Mouse (Mus musculus) G1E-ER4 (cell line): Measurements from ENCODE around the gene Pax4. TPM values are rescaled to one million over a fixed set of nuclear protein-coding genes. Genes with fewer than 3 reads are reported as not detected.

ENCODE experiments used
- GATA1 ChIP-seq: IDR thresholded peaks from one replicate; pipeline ENCODE4 v1.8.0; 2012; ENCODE audit warnings: low read length, inconsistent platforms
- polyA plus RNA-seq: library from polyadenylated mRNA; stranded (reverse); fragments of >175 nt; gene quantifications from 2 replicates; pipeline ENCODE4 v1.2.3, GENCODE M21; 2012

Pax4 gene
- polyA plus RNA-seq, result not detected in 2 replicates

DNA sequence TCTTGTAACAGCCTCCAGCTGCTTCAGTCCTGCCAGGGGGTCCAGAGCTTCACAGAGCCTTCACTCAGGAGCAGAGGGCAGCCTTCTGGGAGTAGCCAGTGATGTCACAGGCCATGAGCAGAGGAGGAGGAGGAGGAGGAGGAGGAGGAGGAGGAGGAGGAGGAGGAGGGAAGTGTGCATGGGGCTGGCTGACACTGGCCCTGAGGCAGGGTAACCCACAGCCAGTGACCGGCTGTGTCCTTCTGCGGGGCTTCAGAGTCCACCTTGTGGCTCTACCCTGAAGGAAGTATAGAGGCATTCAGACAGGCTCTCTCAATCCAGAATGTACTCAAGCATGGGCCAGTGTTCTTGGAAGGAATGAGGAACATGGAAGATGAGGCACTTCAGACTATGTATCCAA lies at the start of gene Pax4:
Gene Pax4 (minus strand): TSS at position 101 of the 400 bp plus-strand sequence.
- no peak for TF ChIP-seq GATA1

DNA sequence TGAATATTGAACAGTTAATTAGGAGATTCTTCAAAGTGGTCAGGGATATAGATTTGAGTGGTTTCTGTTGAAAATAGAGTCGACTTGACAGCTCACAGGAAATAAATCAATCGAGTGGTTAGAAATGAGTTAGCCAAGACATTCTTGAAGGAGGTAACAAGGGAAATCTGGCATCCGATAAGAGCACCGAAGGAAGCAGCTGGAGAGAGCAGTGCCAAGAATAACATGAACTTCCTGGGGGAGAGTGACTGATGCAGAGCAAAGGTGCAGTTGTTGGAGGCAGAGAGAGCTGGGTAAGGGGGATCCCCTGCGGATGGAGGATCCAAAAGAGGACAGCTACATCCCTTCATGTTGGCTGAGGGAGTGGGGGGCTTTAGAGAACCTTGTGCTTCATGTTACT lies 48.7 kb upstream of the Pax4 start:
- no peak for TF ChIP-seq GATA1

DNA sequence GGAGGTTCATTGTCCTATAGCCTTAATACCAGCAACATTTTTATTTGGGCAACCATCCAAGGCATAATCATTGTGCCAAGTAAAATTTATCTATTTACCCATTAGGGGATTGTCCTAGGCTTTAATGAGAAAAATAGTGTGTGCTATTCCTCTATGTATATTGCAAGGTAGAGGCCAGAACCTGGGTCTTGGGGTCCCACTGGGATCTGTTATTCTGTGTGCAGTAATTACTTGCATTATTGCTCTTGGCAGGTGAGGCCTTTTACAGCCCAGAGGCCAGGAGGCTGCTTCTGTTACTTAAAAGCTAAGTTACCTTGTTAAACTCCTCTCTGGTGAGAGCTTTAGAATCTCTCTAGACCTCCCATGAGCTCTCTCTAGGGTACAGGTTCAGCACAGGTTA lies 42.0 kb upstream of the Pax4 start:
- no peak for TF ChIP-seq GATA1

DNA sequence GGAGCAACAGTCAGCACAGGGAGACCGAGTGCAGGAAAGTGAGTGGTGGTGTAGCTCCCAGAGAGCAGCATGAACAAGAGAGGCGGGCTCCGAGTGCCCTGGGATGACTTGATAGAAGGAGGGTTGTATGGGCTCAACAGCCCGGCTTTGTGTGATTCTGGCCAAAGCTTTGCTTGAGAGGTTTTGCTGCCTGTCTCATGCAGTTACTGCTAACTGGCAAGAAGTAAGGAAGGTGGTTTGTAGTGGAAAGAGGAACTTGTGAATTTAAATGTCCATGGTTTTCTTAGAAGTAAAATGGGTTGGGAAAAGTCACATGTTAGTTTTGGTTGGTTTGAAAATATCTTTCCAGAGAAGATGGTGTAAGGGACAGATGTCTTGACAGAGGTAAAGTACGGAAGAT lies 41.5 kb upstream of the Pax4 start:
- TF ChIP-seq GATA1, result no peak

DNA sequence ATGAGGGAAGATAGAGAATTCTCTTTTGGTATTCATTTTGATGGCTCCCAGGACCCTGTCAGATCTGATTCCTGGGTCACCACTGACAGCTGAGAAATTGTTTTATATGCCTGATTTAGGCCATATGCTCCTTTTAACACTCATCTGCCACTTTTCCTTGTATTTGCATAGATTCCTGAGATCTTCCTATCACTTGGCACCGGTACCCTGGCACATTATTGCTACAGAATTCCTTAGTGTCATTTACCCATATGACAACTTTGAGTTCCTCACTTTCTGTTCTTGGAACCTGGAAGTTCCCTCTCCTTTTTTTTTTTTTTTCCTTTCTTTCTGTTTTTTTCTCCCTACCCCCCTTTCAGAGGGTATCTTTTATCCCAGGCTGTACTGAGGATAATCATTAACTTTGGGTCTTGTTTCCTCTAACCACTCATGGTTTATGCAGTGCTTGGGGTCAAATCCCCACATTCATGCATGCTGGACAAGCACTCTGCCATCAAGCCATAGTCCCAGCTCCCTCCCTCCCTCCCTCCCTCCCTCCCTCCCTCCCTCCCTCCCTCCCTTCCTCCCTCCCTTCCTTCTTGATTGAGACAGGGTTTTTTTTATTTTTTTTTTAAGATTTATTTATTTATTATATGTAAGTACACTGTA lies 39.2 kb upstream of the Pax4 start:
- TF ChIP-seq GATA1, result no peak

DNA sequence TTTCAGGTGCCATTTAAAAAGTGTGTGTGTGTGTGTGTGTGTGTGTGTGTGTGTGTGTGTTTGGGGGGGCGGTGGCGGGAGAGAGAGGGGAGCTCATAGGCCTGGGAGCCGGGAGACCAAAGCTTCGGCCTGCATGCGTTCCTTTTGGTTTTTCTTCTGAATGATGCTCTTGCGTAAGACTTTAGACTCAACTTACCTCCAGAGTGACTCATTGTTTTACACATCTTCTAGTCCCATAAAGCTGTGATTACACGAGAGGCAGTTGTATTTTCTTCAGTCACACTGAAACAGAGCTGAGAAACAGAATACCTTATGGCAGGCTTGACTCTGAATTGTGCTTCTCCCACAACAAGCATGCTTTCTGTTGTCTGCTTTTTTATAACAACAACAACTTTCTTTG lies 37.8 kb upstream of the Pax4 start:
- TF ChIP-seq GATA1, result no peak

DNA sequence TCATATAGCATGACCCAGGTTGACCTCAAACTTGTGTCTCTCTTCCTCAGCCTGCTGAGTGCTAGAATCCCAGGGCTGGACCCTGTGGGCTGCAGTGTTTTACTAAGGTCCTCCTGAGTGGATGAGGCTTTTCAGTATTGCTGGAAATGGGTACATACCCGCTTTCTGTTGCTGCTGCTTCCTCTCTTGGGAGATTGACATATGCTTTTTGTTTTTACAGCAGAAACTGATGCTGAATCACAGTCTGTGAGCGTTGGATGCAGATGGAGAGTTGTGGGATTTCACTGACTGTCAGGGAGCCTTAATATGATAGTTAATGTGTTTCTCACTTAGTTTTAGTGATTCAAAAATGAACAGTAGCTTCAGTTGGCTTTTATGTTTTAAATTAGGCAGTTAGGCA lies 37.3 kb upstream of the Pax4 start:
- no peak for TF ChIP-seq GATA1

DNA sequence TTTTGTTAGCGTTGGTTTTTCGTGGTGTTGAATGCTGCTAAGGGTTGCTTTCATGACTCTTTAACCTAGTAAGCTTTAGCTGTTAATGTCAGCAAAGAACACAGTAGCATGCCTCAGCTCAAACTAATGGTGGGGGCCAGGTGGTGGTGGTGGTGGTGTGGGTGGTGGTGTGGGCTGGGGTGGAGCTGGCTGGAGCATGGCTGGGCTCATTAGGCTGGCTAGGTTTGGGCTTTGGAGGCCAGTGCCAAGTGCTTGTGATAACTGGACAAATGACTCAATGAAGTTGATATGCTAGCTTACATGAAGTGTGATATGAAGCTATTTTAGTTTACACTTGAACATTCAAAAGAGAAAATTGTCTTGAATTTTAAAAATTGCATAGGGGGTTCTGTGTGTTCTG lies 36.9 kb upstream of the Pax4 start:
- TF ChIP-seq GATA1, result no peak

DNA sequence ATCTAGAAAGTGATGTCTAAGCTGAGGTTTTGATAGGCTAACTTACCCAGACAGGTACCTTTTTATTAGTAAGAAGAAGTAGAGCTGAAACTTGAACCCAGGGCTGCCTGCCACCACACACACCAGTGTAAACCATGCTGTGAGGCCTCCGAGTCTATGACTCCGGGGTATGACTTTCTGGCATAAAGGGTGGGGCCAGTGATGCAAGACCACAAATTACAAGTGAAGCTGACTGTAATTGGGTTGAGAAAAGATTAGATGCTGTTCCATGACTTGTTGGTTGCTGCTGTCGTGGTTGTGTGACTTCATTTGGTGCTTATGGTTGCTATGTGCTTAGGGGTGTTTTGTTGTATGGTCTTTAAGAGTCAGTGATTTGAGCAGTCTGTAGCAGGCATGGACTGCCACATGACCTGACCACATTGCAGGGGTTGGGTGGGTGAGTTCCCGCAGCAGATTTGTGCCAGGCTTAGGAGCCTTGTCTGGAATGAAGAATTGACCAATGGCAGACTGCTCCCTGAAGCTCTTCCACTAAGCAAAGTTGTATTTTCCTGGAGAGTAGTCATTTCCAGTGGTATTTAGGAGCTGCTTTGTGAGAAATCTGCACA lies 33.7 kb upstream of the Pax4 start:
- TF ChIP-seq GATA1, result no peak

DNA sequence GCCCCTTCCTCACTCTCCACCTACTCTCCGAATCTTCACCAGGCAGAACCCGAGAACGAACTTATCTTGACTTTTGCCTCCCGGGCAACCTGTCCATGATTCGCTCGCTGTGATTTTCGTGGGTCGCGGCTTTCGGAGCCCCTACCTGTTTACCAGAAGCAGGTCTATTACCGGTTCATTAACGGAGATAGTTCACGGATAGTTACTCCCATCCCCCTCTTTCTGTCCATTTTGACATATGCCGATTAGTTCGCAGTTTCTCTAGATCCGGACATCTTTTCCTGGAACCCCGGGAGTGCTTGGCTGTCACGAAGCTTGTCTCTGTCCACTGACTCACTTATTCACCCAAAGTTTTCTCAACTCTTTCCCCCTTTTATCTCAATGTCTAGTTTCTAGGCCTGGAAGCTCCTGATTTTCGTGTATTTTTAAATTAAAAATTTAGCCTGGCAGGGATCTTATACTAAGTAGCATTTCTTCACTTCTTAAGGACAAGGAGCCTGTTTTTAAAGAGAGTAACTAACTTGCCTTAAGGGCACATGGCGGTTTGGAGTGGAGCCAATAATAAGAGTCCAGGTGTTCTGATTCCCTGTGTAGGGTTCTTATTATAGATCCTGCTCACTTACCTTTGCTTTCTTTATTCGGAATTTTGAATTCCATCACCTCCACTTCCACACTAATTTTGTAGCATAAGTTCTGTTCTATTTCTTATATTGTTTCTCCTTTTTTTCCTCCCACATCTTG lies 31.8 kb upstream of the Pax4 start:
- TF ChIP-seq GATA1, result no peak

DNA sequence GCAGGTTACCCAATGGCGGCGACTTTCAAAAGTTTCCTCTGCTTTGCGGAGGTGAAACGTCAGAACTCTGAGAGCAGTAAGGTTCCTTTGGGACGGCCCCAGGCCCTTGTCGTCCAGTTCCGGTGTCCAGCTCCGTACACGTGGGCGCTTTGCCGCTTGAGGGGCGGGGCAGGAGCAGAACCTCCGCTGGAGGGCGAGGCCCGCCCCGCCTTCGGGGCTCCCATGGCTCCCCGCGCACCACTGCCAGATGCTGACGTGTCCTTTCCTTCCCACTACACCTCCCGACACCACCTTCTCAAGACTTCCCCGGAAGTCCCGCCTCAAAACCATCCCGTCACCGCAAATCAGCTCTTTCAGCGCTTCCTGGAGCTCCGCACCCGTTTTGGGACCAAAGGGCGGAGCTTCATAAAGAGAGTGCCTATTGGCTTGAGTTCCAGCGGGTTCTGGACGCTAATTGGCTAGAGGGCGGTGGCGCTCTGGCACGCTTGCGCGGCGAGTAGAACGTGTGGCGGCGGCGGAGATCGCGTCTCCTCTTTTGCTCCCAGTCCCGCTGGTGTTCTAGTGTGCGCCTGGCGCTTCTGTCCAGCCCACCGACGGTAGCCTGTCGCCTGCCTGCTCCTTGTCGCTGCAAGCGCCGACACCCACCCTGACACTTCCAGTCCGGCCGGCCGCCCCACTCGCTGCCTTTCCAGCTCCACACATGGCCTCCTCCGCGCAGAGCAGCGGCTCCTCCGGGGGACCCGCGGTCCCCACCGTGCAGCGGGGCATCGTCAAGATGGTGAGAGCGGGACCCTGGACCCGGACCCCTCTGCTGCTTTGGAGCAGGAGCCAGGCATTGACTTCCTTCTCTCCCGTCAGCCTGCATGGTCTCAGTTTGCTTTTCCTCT lies 31.0 kb upstream of the Pax4 start:
- no peak for TF ChIP-seq GATA1

DNA sequence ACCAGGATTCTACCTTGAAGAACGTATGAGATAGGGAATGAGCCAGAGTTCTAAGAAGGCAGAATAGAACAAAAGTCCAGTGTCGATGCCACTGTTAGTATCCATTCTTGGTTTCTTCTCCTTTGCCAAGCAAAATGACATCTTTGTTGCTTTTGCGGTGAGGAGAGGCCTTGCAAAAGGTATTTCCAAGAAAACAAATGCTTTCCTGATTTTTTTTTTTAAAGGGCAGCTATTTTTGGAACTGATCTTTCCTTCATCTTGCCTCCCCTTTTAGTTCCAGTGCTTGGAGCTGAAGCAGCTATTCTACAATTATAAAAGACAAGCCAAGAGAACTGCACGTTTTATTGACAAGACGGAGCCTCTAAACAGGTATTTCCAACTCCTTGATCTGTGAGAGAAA lies 25.7 kb upstream of the Pax4 start, which contains the start of gene Snd1:
Gene Snd1 (plus strand): TSS at position 301 of the 400 bp plus-strand sequence.
- no peak for TF ChIP-seq GATA1

DNA sequence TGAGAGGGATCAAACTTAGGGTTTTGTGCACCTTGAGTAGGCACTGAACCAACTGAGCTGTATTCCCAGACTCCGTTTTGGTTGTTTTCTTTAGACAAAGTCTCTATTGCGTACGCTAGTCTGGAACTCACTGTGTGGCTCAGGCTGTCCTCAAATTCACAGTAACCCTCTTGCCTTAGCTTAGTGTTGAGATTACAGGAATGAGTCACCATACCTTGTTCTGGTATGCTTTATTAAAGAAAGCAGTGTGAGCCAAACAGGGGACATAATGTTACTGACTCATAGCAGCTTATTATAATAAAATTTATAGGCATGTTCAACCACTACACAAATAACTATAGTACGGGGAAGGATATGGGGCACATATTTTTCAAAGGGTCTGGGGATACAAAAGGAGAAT lies 25.1 kb upstream of the Pax4 start:
- TF ChIP-seq GATA1, result no peak

DNA sequence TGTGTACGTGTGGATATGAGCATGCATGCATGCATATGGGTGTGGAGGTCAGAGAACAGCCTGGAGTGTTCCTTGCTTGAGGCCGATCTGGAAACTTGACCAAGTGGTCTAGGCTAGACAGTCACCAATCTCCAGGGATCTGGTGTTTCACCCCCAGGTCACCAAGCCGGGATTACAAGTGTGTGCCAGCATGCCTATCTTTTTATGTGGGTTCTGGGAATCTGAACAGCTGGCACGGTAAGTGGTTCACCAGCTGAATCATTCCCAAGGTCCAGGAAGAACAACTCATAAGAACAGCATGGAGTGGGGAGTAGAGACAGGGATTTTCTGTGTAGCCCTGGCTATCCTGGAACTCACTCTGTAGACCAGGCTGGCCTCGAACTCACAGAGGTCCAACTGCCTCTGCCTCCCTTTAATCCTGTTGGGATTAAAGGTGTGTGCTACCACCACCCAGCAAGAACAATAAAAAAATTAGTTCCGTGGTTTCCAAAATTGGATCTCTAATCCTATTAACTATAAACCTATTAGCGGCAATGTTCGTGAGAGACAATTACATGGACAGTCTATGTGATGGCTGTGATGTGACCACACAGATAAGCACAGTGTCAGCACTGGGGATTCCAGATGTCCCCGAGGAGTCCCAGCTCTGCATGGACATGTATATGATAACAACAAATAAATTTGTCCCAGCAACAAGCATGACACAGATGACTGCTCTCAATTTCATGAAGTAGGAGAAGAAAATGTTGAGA lies 22.3 kb upstream of the Pax4 start:
- TF ChIP-seq GATA1, result no peak

DNA sequence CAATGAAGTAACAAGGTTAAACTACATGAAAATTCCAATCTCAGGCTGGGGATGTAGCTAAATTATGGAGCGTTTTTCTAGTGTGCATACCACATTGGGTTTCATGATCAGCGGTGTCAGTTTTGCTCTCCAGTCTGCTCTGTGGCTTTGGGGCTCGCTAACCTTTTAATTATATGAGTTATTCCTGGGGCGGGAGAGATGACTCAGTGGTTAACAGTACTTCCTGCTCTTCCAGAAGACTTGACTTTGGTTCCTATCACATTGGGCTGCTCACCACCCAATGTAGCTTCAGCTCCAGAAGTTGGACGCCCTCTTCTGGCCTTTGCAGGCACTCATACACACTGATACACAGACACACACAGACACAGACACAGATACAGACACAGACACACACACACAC lies 21.5 kb upstream of the Pax4 start:
- TF ChIP-seq GATA1, result no peak
